Mouse (Mus musculus) urinary bladder, postnatal 0 days (tissue): ENCODE results near the gene Neu3. TPM values are rescaled to one million over a fixed set of nuclear protein-coding genes. Genes with fewer than 3 reads are reported as not detected.

ENCODE experiments used
- polyA plus RNA-seq: library from polyadenylated mRNA; unstranded; fragments of >200 nt; fragmentation: Nextera tagmentation; extraction: Ambion mirVana; gene quantifications from 2 replicates; pipeline ENCODE4 v1.2.1, GENCODE M21; 2015

Gene Neu3
- polyA plus RNA-seq = 4.2 and 5.3 TPM in 2 replicates

DNA sequence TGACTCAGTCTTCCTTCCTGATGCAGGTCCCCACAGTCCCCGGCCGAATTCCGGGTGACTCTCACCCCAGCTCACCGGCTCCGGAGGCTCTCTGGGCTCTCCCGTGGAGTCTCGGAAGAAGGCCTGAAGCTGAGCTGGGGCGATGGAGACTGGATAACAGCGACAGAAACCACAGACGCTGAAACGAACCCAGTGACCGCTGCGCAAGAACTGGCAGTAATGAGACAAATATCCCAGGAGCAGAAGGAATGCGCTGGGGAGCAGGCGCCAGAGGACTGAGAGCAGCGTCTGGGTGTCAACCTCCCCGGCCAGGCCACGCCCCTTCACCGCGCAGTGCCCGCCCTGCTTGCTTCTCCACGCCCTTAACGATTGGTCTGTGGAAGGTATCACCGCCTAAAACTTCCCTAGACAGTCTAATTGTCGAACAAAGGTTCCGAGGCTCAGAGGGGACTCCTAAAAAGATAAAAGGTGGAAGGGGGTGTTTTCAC, at the start of gene Neu3:
TSS of gene Neu3 (minus strand) at position 335 of the 488 bp plus-strand sequence.

DNA sequence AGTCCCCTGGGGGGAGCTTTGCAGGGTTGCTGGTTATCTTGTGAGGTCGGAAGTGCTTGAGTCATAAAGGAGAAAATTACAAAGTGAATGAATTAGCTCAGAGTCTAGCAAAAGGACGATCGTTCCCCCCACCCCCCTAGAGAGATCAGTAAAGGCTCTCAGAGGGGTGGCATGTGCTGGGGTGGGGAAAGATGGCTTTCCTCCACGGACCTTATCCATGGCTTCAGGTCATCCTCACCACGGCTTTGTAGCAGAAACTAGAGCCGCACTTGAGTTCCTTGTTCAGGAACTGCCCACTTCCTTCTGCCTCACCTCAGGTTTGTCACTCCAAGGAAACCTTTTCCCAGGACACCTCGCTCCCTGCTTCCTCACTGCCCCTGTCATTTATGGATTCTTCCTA, 35.1 kb upstream of the Neu3 start, which contains the start of gene Spcs2:
TSS of gene Spcs2 (minus strand) at position 101 of the 400 bp plus-strand sequence.

DNA sequence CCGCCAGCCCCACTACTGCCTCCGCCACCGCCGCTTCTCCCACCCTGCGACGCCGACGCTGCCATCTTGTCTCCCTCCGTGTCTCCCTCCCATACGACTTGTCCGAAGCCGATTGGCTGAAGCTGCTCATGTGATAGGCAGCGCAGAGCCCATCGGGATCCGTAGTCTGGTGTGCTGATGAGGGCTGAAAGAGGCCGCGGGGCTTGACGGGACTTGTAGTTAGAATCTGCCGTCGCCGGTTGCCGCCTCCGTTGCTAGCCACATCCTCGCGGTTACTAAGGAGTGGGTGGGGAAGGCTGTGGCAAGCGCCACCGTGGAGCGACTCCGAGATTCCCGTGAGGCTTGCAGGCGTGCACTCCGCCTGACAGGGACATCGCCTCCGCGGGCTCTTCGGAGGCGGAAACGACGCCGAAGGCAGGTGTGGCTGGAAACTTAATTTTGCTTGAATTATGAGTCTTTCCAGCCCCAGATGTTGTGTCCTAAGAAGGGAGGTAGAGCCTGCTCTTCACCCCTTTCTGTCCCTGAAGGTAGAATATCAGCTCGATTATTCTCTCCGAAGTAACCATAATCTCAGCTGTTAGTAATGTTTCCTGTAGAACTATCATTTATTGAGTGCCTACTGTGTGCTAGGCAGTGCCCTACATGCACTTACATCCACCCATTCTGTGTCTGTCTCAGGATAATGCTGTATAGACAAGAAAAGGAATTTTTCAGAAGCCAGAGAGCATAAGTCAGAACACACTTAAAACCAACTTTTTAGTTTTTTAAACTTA, 30.8 kb upstream of the Neu3 start, which contains the start of gene Xrra1:
TSS of gene Xrra1 (plus strand) at position 304 of the 773 bp plus-strand sequence.

DNA sequence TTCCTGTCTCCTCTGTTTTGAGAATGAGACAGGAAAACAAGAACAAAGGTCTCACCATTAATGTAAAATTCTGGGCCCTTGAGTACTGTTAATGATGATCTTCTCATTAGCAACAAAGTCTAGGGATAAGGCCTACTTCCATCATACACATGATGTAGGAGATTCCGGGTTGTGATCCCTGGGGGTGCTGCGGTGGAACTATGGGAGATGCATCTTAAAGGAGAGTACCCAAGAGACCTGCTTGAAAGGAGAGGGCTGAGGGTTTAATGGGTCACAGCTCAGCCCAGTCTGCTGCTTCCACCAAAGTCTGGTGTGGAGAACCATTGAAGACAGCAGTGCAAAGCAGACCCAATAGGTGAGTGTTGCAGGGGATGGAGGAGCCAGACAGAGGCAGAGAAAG, 65.0 kb downstream of the Neu3 start, which contains the start of gene Olfr521:
TSS of gene Olfr521 (plus strand) at position 301 of the 400 bp plus-strand sequence.

Other genes starting within 250 kb of the Neu3 start
- gene Tpbgl, start 201.3 kb downstream of the Neu3 start, polyA plus RNA-seq = 1.8 and 1.9 TPM in 2 replicates
- 3.4 and 3.8 TPM in 2 replicates for gene Slco2b1, start 117.1 kb downstream of the Neu3 start, polyA plus RNA-seq
- gene Olfr520, start 98.1 kb downstream of the Neu3 start, polyA plus RNA-seq = not detected in 2 replicates
- gene Olfr521, start 64.9 kb downstream of the Neu3 start, polyA plus RNA-seq = not detected in 2 replicates
- gene Xrra1, start 30.7 kb upstream of the Neu3 start, polyA plus RNA-seq = 0.13 and 0.16 TPM in 2 replicates
- 206 and 218 TPM in 2 replicates for gene Spcs2, start 35.0 kb upstream of the Neu3 start, polyA plus RNA-seq
- 2.1 and 2.2 TPM in 2 replicates for gene Rnf169, start 152.0 kb upstream of the Neu3 start, polyA plus RNA-seq
- 6.4 and 7.0 TPM in 2 replicates for gene Chrdl2, start 177.8 kb upstream of the Neu3 start, polyA plus RNA-seq